Comparison of ENCODE assay signal across 29 mouse cellular contexts in the genomic region with DNA sequence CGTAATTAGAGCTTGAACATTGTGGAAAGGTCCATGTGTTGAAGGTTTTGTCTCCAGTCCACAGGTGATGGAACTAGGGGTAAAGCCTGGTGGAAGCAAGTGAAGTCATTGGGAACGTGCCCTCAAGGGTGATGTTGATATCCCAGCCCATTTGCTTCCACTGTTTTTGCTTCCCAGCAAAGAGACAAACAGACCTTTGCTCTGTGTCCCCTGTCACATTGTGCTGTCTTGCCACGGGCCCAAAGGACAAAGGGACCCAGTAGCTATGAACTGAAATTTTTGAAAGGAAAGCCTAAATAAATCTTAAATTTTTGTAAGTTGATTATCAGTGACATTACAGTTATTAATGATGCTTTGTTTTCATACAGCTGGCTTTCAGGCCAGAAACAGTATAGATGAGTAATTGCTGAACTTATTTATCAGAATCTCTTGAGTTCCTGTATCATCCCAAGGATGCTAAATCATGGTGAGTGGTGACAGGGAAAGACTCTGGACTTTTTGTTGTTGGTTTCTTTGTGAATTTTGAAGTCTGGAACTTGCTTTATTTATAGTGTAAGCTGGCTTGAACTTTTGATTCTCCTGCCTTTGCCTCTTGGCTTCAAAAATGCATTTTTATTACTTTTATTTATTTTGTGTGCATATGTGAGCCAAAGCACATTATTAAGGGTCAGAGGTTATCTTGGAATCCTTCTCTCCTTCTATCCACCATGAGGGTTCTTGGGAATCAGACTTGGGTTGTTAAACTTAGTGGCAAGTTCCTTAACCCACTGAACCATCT. TPM values are rescaled to one million over a fixed set of nuclear protein-coding genes. Genes with fewer than 3 reads are reported as not detected.
DNase-seq lines count a peak whose midpoint lies in the region; ATAC-seq and TF ChIP-seq lines count a peak whose summit lies in the region.
"Had no signal": no experiment of that assay in that cellular context is flagged by ENCODE, and none has a peak within 500 bp of the region (broad histone marks: within the 10 kb centered on the region; RNA-seq: fewer than 3 reads in every experiment).

No protein-coding gene starts in this region.

- no peak overlapping the region for H3K27ac ChIP-seq in liver, postnatal 0 days (ENCODE audit: low read depth)
- H3K27ac ChIP-seq in liver, embryonic 11.5 days (ENCODE audit: low read depth, low read length): no peak overlapping the region
- H3K27ac ChIP-seq in kidney, embryonic 15.5 days: peak overlapping the region; percentile 51
- no peak overlapping the region for H3K27ac ChIP-seq in thymus, adult 2 months (ENCODE audit: control insufficient read depth, insufficient read depth, low read length)
- no peak overlapping the region for H3K27ac ChIP-seq in hindbrain, embryonic 10.5 days
- H3K27ac ChIP-seq: heart, embryonic 10.5 days; heart, embryonic 15.5 days; hindbrain, embryonic 12.5 days; hindbrain, postnatal 0 days; intestine, embryonic 15.5 days; limb, embryonic 12.5 days; liver, embryonic 15.5 days; neural tube, embryonic 15.5 days; stomach, embryonic 15.5 days had no signal

- WGBS in liver, postnatal 0 days (ENCODE audit: insufficient replicate concordance): 59% methylated on average over 3 of the region's 3 CpGs
- WGBS in liver, embryonic 11.5 days: 74% methylated on average over 3 of the region's 3 CpGs
- WGBS in kidney, embryonic 15.5 days: 51% methylated on average over 3 of the region's 3 CpGs
- 95% methylated on average over 3 of the region's 3 CpGs for WGBS in thymus, adult 2 months
- 87% methylated on average over 3 of the region's 3 CpGs for WGBS in hindbrain, embryonic 10.5 days

- H3K4me2 ChIP-seq in liver, postnatal 0 days (ENCODE audit: low read depth, low read length): no peak overlapping the region
- no peak overlapping the region for H3K4me2 ChIP-seq in liver, embryonic 11.5 days
- H3K4me2 ChIP-seq in kidney, embryonic 15.5 days: no peak overlapping the region
- H3K4me2 ChIP-seq: heart, embryonic 15.5 days; hindbrain, embryonic 12.5 days; intestine, embryonic 15.5 days; limb, embryonic 12.5 days; liver, embryonic 15.5 days; neural tube, embryonic 15.5 days; stomach, embryonic 15.5 days had no signal

- H3K4me3 ChIP-seq in liver, postnatal 0 days (ENCODE audit: low read depth, low read length): no peak overlapping the region
- no peak overlapping the region for H3K4me3 ChIP-seq in liver, embryonic 11.5 days (ENCODE audit: low read depth, low read length)
- H3K4me3 ChIP-seq in kidney, embryonic 15.5 days (replicated peaks): no peak overlapping the region
- H3K4me3 ChIP-seq in thymus, adult 2 months (ENCODE audit: control insufficient read depth, insufficient read depth, low read length): no peak overlapping the region
- no peak overlapping the region for H3K4me3 ChIP-seq in hindbrain, embryonic 10.5 days
- H3K4me3 ChIP-seq: heart, embryonic 10.5 days; heart, embryonic 15.5 days; hindbrain, embryonic 12.5 days; intestine, embryonic 15.5 days; limb, embryonic 12.5 days; liver, embryonic 15.5 days; neural tube, embryonic 15.5 days; stomach, embryonic 15.5 days had no signal

- H3K36me3 ChIP-seq in liver, postnatal 0 days (replicated peaks; ENCODE audit: insufficient read depth, low read length): no peaks in the 10 kb centered on the region
- no peaks in the 10 kb centered on the region for H3K36me3 ChIP-seq in liver, embryonic 11.5 days (ENCODE audit: control insufficient read depth, insufficient read depth, low read length)
- H3K36me3 ChIP-seq in kidney, embryonic 15.5 days: no peaks in the 10 kb centered on the region
- H3K36me3 ChIP-seq in thymus, adult 2 months (ENCODE audit: control insufficient read depth, insufficient read depth, low read length): no peaks in the 10 kb centered on the region
- no peaks in the 10 kb centered on the region for H3K36me3 ChIP-seq in hindbrain, embryonic 10.5 days
- H3K36me3 ChIP-seq: heart, embryonic 10.5 days; heart, embryonic 15.5 days; hindbrain, embryonic 12.5 days; intestine, embryonic 15.5 days; limb, embryonic 12.5 days; liver, embryonic 15.5 days; neural tube, embryonic 15.5 days; stomach, embryonic 15.5 days had no signal

- no peaks in the 10 kb centered on the region for H3K9me3 ChIP-seq in liver, postnatal 0 days (ENCODE audit: low read length)
- no peaks in the 10 kb centered on the region for H3K9me3 ChIP-seq in liver, embryonic 11.5 days (ENCODE audit: control insufficient read depth, low read length)
- H3K9me3 ChIP-seq in kidney, embryonic 15.5 days (replicated peaks): no peaks in the 10 kb centered on the region
- H3K9me3 ChIP-seq in hindbrain, embryonic 10.5 days: no peaks in the 10 kb centered on the region
- H3K9me3 ChIP-seq: heart, embryonic 10.5 days; heart, embryonic 15.5 days; hindbrain, embryonic 12.5 days; intestine, embryonic 15.5 days; limb, embryonic 12.5 days; liver, embryonic 15.5 days; neural tube, embryonic 15.5 days; stomach, embryonic 15.5 days had no signal

- TF ChIP-seq POLR2A in thymus, adult 2 months (IDR thresholded peaks at IDR 0.05; ENCODE audit: control insufficient read depth, extremely low read depth, insufficient read depth, low read length, poor library complexity): no peak

- TF ChIP-seq CTCF in liver, postnatal 0 days (IDR thresholded peaks at IDR 0.05; ENCODE audit: low read depth): no peak
- TF ChIP-seq CTCF in thymus, adult 2 months (IDR thresholded peaks at IDR 0.05; ENCODE audit: borderline replicate concordance, control insufficient read depth, extremely low read depth, insufficient read depth, low read length, poor library complexity): no peak

- H3K27me3 ChIP-seq in liver, postnatal 0 days (ENCODE audit: insufficient read depth, low read length): no peaks in the 10 kb centered on the region
- H3K27me3 ChIP-seq in liver, embryonic 11.5 days (replicated peaks; ENCODE audit: control insufficient read depth, insufficient read depth, low read length): no peaks in the 10 kb centered on the region
- H3K27me3 ChIP-seq in kidney, embryonic 15.5 days: no peaks in the 10 kb centered on the region
- no peaks in the 10 kb centered on the region for H3K27me3 ChIP-seq in thymus, adult 2 months (ENCODE audit: control insufficient read depth, insufficient read depth, low read length)
- no peaks in the 10 kb centered on the region for H3K27me3 ChIP-seq in hindbrain, embryonic 10.5 days (ENCODE audit: insufficient read depth, poor library complexity, severe bottlenecking)
- H3K27me3 ChIP-seq: CH12.LX; heart, embryonic 15.5 days; hindbrain, embryonic 12.5 days; intestine, embryonic 15.5 days; limb, embryonic 12.5 days; liver, embryonic 15.5 days; neural tube, embryonic 15.5 days; stomach, embryonic 15.5 days had no signal

- no peak for TF ChIP-seq EP300 in liver, postnatal 0 days (IDR thresholded peaks at IDR 0.05; ENCODE audit: low read depth)

- no peak for DNase-seq in liver, postnatal 0 days
- no peak for DNase-seq in liver, embryonic 11.5 days (ENCODE audit: low spot score)
- DNase-seq in kidney, postnatal 14 days: peak; percentile 48
- no peak for DNase-seq in thymus, adult 2 months
- DNase-seq in adrenal gland, postnatal 10 days: no peak
- no peak for DNase-seq in hindbrain, embryonic 10.5 days (ENCODE audit: low spot score)
- DNase-seq: adrenal gland, adult 2 months; cerebellum, adult 8-10 months; cerebellum, postnatal 36 days; gastrocnemius, postnatal 14 days; heart, adult 11 months; lung, postnatal 14 days; midbrain, embryonic 14.5 days; retina, postnatal 1 day; right cerebral cortex, postnatal 14 days; thymus, postnatal 14 days had no signal

- H3K4me1 ChIP-seq in liver, postnatal 0 days (ENCODE audit: insufficient read depth): 0 out of 2 replicates have a peak, but pooled peaks cover 4% of the 10 kb centered on the region
- no peaks in the 10 kb centered on the region for H3K4me1 ChIP-seq in liver, embryonic 11.5 days (replicated peaks; ENCODE audit: control insufficient read depth, insufficient read depth, low read length)
- H3K4me1 ChIP-seq in kidney, embryonic 15.5 days: 0 out of 2 replicates have a peak, but pooled peaks cover 7% of the 10 kb centered on the region
- H3K4me1 ChIP-seq in thymus, adult 2 months (replicated peaks; ENCODE audit: control insufficient read depth, insufficient read depth, low read length): no peaks in the 10 kb centered on the region
- no peaks in the 10 kb centered on the region for H3K4me1 ChIP-seq in hindbrain, embryonic 10.5 days (replicated peaks)
- H3K4me1 ChIP-seq: heart, embryonic 10.5 days; heart, embryonic 15.5 days; hindbrain, embryonic 12.5 days; intestine, embryonic 15.5 days; limb, embryonic 12.5 days; liver, embryonic 15.5 days; stomach, embryonic 15.5 days had no signal

- ATAC-seq in liver, postnatal 0 days: peak; percentile 45; the same call in 1 of the 2 replicates
- no peak for ATAC-seq in liver, embryonic 11.5 days (replicated peaks; ENCODE audit: low FRiP score)
- ATAC-seq in kidney, embryonic 15.5 days (replicated peaks; ENCODE audit: low FRiP score): peak; percentile 58; the same call in 1 of the 2 replicates
- ATAC-seq: activated CD4-positive, CD25-positive, alpha-beta regulatory T cell, adult 4 months; forebrain, embryonic 14.5 days; hindbrain, postnatal 0 days; intestine, embryonic 15.5 days had no signal

- H3K9ac ChIP-seq in liver, postnatal 0 days (replicated peaks): no peak overlapping the region
- H3K9ac ChIP-seq in liver, embryonic 11.5 days (ENCODE audit: low read depth, low read length): no peak overlapping the region
- H3K9ac ChIP-seq in kidney, embryonic 15.5 days: no peak overlapping the region
- H3K9ac ChIP-seq: heart, embryonic 15.5 days; hindbrain, embryonic 12.5 days; intestine, embryonic 15.5 days; limb, embryonic 12.5 days; liver, embryonic 15.5 days; neural tube, embryonic 15.5 days; stomach, embryonic 15.5 days had no signal

RNA-seq across cellular contexts. Expression of a gene that starts 22.1 kb away (rescaled TPM):
- 4.9 and 5.2 TPM in 2 replicates for polyA plus RNA-seq in liver, postnatal 0 days (2015; fragmentation: Nextera tagmentation; extraction: Ambion mirVana)
- polyA plus RNA-seq in liver, embryonic 11.5 days (2014; fragmentation: Nextera tagmentation; extraction: Ambion mirVana): 20.4 and 21.6 TPM in 2 replicates
- 20.0 and 23.3 TPM in 2 replicates for polyA plus RNA-seq in kidney, embryonic 15.5 days (2015; fragmentation: Nextera tagmentation; extraction: Ambion mirVana)
- polyA plus RNA-seq in thymus, adult 2 months (2012; rRNA removed): 8.7 and 10.0 TPM in 2 replicates
- 10 to 100 TPM; 46.4 to 51.3 TPM for total RNA-seq in adrenal gland, postnatal 10 days (2021)
- 15.4 and 16.0 TPM in 2 replicates for polyA plus RNA-seq in hindbrain, embryonic 10.5 days (2016; fragmentation: Nextera tagmentation; extraction: Ambion mirVana)
